Mouse (Mus musculus) retina, embryonic 14.5 days (tissue): ENCODE data around the gene Plin2.

Experiments
- DNase-seq: peaks from one replicate; pipeline ENCODE4 v3.0.0-alpha.2; 2015; ENCODE audit warnings: low spot score

Plin2 gene

DNA sequence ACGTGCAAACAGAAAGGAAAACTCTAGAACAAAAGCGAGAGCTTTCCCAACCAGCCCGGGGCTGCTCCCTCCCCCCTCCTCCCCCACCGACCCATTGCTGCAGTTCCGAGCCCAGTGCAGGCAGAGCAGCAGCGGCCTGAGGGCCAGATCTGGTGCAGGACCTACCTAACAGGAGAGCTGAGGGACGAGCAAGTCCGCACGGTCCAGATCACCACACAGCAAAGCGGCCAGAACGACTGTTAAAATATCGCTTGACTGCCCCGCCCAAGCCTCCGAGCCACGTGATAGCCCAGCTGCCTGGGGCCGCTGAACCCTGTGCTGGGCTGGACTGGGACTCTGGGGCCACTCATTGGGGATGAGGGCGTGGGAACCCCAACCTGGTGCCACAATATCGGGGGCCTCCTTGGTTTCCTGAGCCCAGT is at the start of gene Plin2:
Plin2 (minus strand) TSS at position 281 of the 422 bp plus-strand sequence.
- DNase-seq: peak; percentile 76

DNA sequence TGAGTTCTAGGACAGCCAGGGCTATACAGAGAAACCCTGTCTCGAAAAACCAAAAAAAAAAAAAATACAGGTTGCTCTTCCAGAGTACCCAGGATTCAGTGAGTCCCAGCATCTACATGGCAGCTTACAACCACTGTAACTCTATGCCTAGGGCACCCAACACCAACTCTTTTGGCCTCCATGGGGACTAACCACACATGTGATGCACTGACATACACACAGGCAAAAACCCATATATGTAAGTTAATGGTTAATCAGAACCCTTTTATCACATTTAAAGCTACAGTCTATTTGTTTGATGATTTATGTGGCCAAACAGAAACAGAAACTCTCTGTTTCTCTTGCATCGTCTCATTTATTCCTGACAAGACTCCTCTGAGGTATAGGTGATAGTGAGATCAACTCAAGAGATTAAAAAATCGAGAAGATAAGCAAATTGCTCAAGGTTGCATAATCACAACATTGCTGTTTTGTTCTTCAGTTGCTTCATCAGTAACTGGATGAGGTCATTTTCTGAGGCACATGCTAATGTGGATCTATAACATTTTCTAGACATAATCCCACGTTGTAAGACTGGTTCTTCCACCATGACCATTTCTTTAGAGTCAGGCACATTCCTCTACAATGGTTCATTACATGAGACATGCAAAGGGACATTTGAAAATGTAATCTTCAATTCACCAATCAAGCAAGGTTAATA is 49.2 kb upstream of the Plin2 start:
- no peak for DNase-seq

DNA sequence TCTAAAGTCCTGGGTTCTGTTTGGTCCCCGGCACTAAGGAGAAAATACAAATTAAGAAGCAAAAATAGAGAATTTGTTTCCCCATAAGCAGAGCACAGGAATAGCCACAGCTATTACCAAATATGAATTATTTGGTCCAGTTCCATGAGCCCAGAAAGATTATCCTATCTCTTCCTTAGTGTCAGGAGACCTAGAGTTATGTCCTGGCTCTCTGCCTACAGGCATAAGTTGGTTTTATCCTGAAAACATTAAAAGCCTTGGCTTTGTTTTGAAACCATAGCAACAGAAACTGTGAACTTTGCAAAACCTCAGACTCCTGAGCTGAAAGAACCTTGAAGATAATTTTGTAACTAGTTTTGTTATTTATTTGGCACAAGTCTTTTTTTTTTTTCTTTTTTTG is 47.3 kb upstream of the Plin2 start:
- DNase-seq: no peak

DNA sequence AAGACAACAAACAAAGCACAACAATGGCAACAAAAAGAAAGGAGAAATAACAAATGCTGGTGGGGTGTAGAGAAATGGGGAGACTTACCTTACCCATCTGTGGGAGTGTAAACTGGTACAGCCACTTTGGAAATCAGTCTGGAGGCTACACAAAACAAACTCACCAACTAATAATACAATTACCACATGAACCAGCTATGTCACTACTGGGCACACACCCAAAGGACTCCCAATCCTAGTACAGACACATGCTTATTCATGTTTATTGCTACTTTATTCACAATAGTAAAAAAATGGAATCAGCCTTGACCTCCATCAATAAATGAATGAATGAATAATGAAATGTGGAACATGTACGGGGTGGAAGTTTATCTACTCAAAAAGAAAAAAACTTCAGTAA is 45.5 kb upstream of the Plin2 start:
- DNase-seq: no peak

DNA sequence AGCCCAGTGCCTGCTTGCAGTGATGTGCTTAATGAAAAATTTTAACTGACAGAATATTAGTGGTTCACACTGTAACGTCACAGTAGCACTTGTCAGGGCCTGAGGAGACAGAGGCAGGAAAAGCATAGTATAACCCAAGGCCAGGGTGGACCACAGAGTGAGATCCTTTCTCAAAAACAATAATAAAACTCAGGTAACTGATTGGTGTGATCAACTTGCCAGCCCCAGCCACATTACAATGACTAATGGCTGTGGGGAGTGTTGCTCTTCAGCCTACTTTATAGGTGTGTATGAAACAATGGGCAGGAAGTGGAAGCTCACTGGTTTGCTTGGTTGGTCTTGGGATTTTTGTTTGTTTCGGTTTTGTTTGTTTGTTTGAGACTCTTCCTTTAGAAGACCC is 43.7 kb upstream of the Plin2 start:
- no peak for DNase-seq

DNA sequence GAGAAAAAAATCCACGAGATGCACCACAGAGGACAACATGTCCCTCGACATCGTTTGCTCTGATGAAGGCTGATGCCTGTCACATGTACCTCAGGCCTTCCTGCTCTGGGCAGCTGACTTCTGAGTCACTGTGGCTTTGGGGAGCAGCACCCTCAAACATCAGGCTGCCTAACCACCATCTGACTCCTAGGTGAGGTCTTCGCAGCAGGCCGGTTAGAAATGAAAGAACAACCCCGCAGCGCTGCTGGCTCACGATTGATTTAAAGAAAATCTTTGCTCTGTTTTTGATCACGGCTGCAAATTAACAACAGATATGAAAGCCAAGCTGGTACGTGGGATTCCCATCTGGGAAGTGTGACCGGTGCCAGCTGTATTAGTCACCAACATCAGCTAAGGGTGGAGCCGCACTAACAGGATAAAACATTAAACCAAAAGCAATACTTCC is 42.9 kb upstream of the Plin2 start:
- DNase-seq: no peak

DNA sequence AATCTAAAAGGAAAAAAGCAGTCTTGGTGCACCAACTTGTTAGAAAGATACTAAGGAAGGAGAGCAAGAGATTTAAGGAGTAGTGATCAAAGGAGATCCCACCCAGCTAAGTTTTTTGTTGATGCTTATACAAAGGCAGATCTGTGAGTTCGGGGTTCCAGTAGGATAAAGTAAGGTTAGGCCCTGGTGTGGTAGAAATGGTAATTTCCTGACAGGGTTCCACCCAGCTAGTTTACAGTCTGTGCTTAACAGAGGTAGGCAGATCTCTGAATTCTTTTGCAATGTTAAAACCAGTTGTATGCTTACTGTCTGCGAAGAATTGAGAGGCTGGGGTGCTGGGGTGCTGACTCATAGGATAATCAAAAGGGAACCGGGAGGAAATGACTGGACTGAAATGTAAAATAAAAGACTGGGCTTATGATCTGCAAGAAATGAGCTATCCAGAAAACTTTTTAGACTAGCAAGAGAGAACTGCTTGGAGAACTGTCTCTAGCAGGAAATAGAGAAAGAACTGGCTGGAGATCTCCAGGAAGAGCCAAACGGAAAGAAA is 40.9 kb upstream of the Plin2 start:
- no peak for DNase-seq

DNA sequence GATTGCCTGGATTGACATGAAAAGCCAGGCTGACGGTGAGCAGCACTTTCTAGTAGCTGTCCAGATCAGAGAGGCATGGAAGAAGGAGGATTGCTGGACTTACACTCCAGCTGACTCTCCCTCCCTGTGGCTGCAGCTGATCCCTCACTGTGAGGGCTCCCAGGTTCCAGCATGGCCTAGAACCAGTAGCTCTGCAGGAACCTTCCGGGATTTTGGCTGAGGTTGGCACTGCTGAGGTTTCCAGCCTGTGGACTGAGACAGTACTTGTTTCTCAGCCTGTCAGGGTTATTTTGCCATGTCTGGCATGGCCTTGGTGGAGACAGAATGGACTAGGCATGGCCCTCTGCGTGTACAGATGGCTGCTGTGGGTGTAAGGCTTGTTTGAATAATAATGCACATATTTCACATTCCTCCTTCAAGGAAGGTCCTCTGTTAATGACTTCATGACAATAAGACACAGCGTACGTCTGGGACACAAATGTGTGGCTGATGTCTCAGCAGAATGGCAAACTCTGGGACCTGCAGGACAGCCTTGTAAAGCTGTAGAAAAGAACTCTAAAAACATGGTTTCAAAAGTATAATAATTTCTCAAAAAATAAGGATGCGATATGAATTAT is 40.3 kb upstream of the Plin2 start:
- DNase-seq: no peak

DNA sequence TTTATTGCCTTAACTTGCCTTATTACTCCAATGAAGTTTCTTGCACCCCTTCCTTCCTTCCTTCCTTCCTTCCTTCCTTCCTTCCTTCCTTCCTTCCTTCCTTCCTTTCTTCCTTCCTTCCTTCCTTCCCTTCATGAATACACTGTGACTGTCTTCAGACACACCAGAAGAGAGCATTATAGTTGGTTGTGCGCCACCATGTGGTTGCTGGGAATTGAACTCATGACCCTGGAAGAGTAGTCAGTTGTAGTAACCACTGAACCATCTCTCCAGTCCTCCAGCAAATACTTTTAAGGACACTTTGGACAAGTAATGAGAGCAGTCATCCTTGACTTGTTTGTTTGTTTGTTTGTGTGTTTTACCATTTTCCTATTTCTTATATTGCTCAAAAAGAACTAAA is 38.9 kb upstream of the Plin2 start:
- no peak for DNase-seq

DNA sequence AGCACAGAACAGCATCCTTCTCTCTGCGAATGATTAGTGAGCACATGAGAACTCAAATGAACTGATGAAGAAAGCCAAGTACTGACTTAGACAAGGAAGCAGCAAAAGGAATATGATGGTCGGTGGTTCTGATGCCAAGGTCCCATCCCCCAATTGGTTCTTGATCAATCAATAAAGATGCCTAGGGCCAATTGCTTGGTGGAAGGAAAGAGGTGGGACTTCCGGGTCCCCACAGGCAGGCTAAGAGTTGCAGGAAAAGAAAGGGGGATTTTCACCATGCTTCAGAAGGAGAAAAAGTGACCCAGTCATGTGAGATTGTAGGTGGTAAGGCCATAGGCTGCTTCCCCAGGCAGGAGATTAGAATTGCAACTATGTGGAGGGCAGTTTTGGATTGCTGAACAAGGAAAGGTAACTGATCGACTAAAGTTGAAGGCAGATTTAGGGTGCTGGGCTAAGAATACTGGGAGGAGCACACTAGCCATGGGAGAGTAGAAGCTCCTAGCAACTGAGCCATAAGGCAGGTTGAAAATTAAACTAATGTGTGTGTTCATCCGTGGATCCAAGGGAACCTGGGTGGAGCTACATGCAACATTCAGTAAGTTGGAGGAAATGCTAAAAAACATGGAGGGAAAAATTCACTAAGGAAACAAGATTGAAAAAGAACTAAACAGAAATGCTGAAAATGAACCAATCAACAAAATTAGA is 29.5 kb upstream of the Plin2 start:
- no peak for DNase-seq

DNA sequence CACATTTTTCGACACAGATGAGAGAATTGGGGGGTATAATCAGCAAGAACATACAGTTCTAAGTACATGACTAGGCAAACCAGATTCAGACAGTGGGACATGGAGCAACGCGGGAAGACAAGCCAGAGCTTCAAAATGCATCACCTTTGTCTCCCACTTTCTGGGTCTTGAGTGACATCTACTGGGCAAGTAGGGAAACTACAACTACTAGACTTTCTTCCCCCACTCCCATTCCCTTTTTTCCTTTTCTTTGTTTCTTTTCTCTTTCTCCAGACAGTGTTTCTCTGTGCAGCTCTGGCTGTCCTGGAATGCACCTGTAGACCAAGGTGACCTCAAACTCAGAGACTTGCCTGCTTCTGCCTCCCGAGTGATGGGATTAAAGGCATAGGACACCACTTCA is 27.0 kb upstream of the Plin2 start:
- DNase-seq: peak; percentile 85

DNA sequence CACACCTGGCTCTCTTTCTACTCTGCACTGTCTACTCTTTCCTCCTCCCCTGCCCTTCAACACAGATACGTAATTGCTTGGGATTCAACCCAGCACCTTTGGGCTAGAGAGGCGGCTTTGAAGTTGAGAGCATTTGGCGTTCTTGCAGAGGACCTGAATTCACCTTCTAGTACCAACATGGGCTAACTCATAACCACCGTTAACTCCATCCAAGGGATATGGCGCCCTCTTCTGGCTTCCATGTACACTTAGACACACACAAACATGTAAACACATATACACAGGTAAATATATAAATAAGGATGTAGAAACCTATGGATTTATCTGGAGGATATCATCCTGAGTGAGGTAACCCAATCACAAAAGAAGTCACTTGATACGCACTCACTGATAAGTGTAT is 25.2 kb upstream of the Plin2 start:
- DNase-seq: peak; percentile 57

DNA sequence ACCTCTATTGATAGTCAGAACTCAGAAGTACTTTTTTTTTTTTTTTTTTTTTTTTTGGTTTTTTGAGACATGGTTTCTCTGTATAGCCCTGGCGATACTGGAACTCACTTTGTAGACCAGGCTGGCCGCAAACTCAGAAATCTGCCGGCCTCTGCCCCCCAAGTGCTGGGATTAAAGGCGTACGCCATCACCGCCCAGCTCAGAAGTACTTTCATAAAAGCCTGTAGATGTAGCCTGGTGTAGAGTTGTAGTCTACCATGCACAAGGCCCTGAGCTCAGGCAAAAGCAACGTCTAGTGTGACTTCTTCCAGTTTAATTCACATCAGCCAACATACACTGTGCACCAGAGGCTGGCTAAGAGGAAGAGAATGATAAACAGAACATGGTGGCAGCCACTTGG is 23.1 kb upstream of the Plin2 start:
- no peak for DNase-seq

DNA sequence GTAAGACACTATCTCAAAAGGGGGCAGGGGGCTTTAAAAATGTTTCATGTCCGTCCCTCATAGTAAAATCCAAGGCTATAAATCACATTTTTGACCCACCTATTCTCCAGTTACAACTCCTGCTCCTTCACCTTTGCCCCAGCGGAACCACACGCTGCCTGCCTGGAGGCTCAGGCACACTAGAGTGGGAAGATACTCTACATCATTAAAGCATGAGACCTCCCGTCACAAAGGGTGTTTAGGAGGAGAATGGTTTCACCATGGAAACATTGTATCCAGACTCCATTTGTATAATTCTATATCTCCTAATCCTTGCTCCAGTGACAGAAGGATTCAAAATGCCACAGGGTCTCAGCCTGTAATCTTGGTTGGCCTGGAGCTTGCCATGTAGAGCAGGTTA is 21.4 kb upstream of the Plin2 start:
- no peak for DNase-seq

DNA sequence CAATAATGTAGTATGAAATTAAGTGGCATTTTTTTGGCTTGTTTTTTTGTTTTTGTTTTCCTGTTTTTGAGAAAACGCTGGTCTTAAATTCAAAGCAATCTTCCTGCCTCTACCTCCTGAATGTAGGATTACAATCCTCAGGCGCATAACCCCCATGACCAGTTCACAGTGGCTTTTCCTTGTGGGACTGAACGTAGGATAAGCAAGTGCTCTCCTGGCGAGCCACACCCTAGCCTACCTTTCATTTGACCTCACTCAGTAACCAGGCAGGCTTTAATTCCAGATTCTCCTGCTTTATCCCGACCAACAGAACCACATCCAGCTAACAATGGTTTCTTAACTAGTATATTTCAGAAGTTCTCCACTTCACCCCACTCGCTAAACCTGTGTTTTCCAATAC is 20.9 kb upstream of the Plin2 start:
- DNase-seq: no peak

DNA sequence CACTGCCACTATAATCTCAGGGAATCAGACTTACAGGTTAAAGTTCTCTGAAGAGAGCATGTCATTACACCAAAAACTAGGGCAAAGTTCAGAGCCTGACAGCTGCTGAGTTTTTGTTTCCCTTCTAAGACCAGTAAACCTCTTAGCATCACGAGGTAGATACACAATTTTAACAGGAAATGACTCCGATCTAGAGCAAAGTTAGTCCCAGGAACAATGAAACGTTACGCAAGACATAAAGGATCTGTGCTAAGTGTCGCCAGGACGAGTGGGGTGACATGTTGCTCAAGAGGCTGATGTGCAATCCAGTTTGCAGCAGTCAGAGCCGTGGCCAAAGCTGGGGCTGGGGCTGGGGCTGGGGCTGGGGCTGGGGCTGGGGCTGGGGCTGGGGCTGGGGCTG is 20.3 kb upstream of the Plin2 start:
- no peak for DNase-seq

DNA sequence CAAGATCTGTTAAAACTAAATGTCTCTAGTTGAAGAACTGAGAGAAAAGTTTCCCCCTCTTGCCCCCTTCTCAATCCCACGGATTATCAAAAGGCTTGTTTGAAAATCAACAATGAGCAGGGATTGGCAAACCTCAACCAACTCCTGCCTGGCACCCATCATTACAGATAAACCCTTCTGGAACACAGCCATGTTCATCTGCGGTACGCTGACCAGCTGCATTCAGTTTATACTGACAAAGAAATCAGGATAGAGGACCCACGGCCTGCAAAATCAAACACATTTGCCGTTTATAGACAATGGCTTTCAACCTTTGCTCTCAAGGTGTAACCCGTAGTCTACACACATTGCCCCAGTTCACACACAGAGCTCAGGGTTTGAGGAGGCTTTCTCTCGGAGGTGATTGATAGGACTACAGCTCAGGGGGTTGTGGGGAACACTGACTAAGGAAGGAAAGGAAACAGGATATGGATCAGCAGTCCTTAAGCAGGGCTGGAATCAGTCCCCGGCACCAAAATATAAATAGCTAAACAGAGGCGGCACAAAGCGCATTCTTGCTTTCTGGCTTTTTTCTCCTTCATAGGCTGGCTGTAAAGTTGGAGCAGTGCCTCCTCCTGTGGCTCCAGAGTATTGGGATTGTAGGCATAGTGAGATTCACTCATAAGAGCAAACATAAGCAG is 19.3 kb upstream of the Plin2 start:
- no peak for DNase-seq

DNA sequence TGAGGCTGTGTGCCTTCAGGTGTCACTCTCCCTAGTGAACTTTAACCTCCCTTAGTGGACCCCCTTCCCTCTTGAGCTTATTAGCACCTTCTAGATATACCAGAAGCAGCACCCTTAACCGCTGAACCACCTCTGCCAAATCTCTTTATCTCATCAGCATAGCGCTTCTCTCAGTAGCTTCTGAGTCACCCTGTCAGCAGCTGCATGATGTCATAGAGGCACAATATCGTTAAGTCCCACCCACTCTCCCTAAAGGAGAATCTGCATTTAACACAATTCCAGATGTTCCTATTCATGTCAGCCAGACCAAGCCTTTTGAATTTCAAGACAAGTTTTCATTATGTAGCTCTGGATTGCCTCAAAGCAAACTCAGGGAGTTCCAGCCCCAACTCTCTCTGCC is 16.7 kb upstream of the Plin2 start:
- DNase-seq: no peak

DNA sequence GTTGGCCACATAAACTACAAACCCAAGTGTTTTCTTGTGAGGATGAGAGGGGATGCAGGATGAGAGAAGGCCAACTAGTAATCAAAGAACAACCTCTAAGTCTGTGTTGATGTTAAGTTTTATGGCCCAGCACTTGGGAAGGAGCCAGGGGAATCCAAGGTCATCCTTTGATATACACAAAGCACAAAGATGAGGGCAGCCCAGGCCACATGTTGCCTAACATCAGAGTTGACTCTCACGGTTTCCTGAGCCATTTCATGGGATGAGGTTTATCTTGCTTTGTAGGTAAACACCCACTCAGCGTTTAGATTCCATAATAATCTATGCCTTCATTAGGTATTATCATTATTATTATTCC is 16.1 kb upstream of the Plin2 start:
- no peak for DNase-seq

DNA sequence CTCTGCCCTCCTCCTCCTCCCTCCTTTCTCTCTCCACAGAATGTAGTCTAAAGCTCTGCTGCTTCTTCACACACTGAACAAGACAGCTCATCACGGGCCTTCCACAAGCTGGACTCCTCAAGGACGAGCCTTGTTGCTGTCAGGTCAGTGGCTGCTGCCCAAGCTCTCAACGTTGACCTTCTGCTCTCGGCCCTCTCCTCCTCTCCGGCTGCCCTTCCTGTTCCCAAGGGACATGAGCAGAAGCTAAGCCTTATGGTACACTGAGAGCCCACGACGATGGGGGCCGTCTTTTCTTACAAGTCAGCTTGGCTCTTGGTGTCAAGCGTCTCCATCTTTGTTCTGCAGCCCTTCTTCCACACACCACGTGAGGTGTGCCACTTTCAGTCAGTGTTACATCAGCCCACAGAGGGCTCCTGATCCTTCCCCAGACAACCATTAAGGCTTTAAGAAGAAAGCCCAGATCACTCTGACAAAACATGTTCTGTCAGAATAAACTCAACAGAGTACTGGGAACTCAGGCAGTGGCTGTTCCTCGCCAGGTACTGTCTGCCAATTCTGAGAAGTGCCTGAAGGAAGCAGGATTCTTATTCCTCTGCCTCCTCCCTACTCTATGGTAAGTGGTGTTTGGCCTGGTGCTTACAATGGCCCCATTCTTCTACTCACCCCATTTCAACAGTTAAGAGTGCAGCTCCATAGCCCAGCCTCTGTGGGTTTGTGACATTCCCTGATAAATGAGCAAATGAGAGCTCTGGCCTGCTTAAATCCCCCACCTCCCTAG is 15.6 kb upstream of the Plin2 start:
- DNase-seq: no peak

DNA sequence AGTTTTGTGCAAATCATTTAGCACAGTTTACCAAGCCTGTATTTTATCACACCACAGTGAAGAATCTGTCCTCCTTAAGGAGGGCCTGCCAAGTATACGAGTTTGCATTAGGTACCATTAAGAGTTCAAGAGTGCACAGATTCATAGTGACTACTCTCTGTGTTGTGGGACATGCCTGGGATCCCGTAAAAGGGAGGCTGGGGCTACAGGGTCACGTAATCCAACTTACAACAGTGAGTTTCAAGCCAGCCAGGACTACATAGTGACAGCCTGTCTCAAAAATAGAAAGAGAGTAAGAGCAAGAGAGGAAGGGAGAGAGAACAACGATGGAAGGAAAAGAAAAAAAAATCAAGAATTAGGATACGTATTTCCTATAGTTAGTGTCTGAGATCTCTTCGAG is 14.9 kb upstream of the Plin2 start:
- DNase-seq: no peak

DNA sequence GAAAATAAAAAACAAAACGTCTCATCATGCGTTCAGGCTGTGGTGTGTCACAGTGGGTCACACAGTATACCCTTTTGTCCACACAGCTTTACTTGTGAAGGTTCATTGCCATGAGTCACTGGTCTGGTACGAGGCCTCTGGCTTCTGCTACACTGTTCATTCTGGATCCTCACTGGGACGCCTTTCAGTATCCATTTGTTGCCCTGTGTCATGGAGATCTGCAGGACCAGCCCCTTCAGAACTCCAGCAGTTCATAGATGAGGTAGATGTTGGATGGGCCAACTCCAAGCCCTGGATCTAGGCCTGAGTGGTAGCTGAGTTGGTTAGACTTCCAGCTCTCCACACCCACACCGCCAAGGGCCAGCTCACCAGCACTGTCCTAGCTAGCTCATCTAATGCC is 13.9 kb upstream of the Plin2 start:
- DNase-seq: no peak
